Mouse (Mus musculus) monocyte, adult 5-6 weeks (primary cell): Measurements from ENCODE around the gene Bcl11b. TPM values are rescaled to one million over a fixed set of nuclear protein-coding genes. Genes with fewer than 3 reads are reported as not detected.

ENCODE experiments used
- ATAC-seq: fragments of 153-309, 156-312 bp; replicated peaks from 2 replicates; pipeline ENCODE4 v1.8.0; 2017; ENCODE audit warnings: mild to moderate bottlenecking; ENCODE audit not compliant: low TSS enrichment, insufficient number of reproducible peaks, severe bottlenecking, poor library complexity, low FRiP score
- total RNA-seq: library from RNA; stranded (forward); fragments of 200-1000, 200-491, 200-594 nt; gene quantifications from 3 replicates; pipeline ENCODE4 v1.2.3, GENCODE M21; 2017

Gene Bcl11b
- total RNA-seq, 1 experiment from 2014 or later: 0.76 TPM

- no peak for ATAC-seq
These were observed 51.1 kb downstream of the Bcl11b start for GRCm38 (mm10) chr12:107952318-107952724.

GRCm38 (mm10) chr12:107950667-107951179 is 52.7 kb downstream of the Bcl11b start:
- ATAC-seq: no peak

GRCm38 (mm10) chr12:107949416-107949815 is 54.0 kb downstream of the Bcl11b start:
- ATAC-seq: no peak

GRCm38 (mm10) chr12:107942100-107942499 is 61.3 kb downstream of the Bcl11b start:
- no peak for ATAC-seq

- no peak for ATAC-seq
These were observed 62.6 kb downstream of the Bcl11b start for GRCm38 (mm10) chr12:107940774-107941173.

- ATAC-seq: no peak
These were observed 64.2 kb downstream of the Bcl11b start for GRCm38 (mm10) chr12:107939177-107939576.

GRCm38 (mm10) chr12:107936972-107937371 is 66.4 kb downstream of the Bcl11b start:
- no peak for ATAC-seq

- no peak for ATAC-seq
These were observed 67.0 kb downstream of the Bcl11b start for GRCm38 (mm10) chr12:107936406-107936805.

- ATAC-seq: no peak
These were observed 68.5 kb downstream of the Bcl11b start for GRCm38 (mm10) chr12:107934831-107935437.

- no peak for ATAC-seq
These were observed 71.3 kb downstream of the Bcl11b start for GRCm38 (mm10) chr12:107932140-107932539.

GRCm38 (mm10) chr12:107931476-107931875 is 71.9 kb downstream of the Bcl11b start:
- ATAC-seq: no peak

GRCm38 (mm10) chr12:107930611-107931350 is 72.6 kb downstream of the Bcl11b start:
- no peak for ATAC-seq

- ATAC-seq: no peak
These were observed 74.5 kb downstream of the Bcl11b start for GRCm38 (mm10) chr12:107928905-107929304.

GRCm38 (mm10) chr12:107928464-107928901 is 74.9 kb downstream of the Bcl11b start:
- no peak for ATAC-seq

- no peak for ATAC-seq
These were observed 75.4 kb downstream of the Bcl11b start for GRCm38 (mm10) chr12:107927961-107928431.

GRCm38 (mm10) chr12:107926074-107926855 is 77.1 kb downstream of the Bcl11b start:
- no peak for ATAC-seq

GRCm38 (mm10) chr12:107924696-107925095 is 78.7 kb downstream of the Bcl11b start:
- no peak for ATAC-seq

- ATAC-seq: no peak
These were observed 79.4 kb downstream of the Bcl11b start for GRCm38 (mm10) chr12:107923963-107924362.

- ATAC-seq: no peak
These were observed 81.2 kb downstream of the Bcl11b start for GRCm38 (mm10) chr12:107922180-107922579.
